Mouse (Mus musculus) spleen, postnatal 4 days (tissue): ENCODE results near the gene Nrm.
A peak's percentile ranks its signal among the peaks of the same experiment; 100 is the strongest.

Experiments used
- DNase-seq, 2 experiments: peaks; one replicate each; pipeline ENCODE4 v3.0.0; 2022; ENCODE audit warnings: low spot score in 2 of 2

The Nrm gene

GRCm38 (mm10) chr17:35903992-35904355 is 42.9 kb downstream of the Nrm start:
- DNase-seq, result no peak

- DNase-seq, result no peak
Observed at GRCm38 (mm10) chr17:35905587-35905986, 44.5 kb downstream of the Nrm start.

GRCm38 (mm10) chr17:35907609-35908008 is 46.5 kb downstream of the Nrm start:
- DNase-seq, result no peak

DNA sequence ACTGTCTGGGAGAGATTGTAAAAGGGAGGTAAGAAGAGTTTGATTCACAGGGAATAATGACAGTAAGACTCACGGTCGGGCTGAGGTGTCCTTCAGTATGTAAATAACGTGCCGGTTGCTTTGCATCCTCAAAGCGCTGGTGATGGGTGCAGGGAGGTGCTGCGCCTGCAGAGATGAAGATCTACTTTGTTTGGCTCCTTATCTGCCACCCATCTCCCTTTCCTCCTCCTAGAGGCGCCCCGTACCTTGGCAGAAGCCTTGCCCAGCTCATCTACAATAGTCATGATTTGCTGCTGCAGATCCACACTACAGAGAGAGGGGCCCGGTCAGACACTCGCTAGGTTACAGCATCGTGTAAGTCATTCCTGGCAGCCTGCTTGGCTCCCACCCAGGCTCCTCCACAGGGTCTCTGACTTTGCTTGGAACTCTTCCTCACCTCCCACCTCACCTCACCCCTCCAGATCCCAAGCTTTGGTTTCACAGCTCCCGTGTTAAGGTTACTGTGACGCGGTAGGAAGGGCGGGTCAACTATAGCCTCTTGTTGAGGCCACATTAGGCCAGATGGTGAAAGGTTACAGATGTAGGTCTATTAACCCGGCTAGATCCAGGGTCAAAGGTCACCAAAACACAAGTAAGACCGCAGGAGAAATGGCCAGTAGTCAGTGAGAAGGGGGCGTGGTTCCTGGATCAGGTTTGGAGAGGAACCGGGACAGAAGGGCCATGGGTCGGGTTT is 48.2 kb downstream of the Nrm start:
- DNase-seq, result no peak

GRCm38 (mm10) chr17:35909919-35910369 is 48.8 kb downstream of the Nrm start, which contains the start of gene Atat1:
Atat1 (minus strand) TSS chr17:35910075.
- peak; percentile 96 to 98 for DNase-seq

DNA sequence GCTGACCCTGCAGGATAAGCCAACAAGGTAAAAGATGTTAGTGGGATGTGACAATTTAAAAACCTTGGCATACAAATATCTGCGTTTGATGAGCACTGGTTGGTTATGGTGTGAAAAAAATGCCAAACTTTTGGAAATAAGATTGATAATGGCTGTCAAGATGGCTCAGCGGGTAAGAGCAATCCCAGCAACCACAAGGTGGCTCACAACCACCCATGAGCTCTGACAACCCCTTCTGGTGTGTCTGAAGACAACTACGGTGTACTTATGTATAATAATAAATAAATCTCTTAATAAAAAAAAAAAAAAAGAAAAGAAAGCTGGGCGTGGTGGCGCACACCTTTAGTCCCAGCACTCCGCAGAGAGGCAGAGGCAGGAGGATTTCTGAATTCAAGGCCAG is 53.9 kb downstream of the Nrm start:
- no peak for DNase-seq
